Mouse (Mus musculus): ENCODE measurements around the gene Vmn1r178.
"Not testable (repeated sequence)": the region's sequence is repeated elsewhere in the genome, so short reads cannot be mapped to it uniquely, and the experiment has no call there.

Gene Vmn1r178

GRCm38 (mm10) chr7:23891709-23892108 lies at the start of gene Vmn1r178:
Gene Vmn1r178 (plus strand): TSS chr7:23892009.
- DNase-seq (ENCODE audit: low read depth, low spot score): no peak
- Histone ChIP-seq H3K36me3 (ENCODE audit: control insufficient read depth, insufficient read depth, low read length, poor library complexity, severe bottlenecking) (no peaks in the 10 kb centered on the region), H3K27me3 (ENCODE audit: control insufficient read depth, insufficient read depth, low read length, poor library complexity, severe bottlenecking) (no peaks in the 10 kb centered on the region)

- DNase-seq (ENCODE audit: low read depth, low spot score); H3K27me3 ChIP-seq (ENCODE audit: control insufficient read depth, insufficient read depth, low read length, poor library complexity, severe bottlenecking); H3K36me3 ChIP-seq (ENCODE audit: control insufficient read depth, insufficient read depth, low read length, poor library complexity, severe bottlenecking): not testable (repeated sequence)
Measured at GRCm38 (mm10) chr7:23866349-23866748, 25.5 kb upstream of the Vmn1r178 start, which contains the start of gene Vmn1r177. Gene Vmn1r177 (minus strand): TSS chr7:23866449.

DNA sequence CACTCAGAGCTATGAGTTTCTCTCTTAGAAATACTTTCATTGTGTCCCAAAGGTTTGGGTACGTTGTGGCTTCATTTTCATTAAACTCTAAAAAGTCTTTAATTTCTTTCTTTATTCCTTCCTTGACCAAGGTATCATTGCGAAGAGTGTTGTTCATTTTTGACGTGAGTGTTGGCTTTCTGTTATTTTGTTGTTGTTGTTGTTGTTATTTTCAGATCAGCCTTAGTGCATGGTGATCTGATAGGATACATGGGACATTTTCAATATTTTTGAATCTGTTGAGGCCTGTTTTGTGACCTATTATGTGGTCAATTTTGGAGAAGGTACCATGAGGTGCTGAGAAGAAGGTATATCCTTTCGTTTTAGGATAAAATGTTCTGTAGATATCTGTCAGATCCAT lies 14.9 kb upstream of the Vmn1r178 start:
- DNase-seq (ENCODE audit: low read depth, low spot score); H3K27me3 ChIP-seq (ENCODE audit: control insufficient read depth, insufficient read depth, low read length, poor library complexity, severe bottlenecking); H3K36me3 ChIP-seq (ENCODE audit: control insufficient read depth, insufficient read depth, low read length, poor library complexity, severe bottlenecking): not testable (repeated sequence)

DNA sequence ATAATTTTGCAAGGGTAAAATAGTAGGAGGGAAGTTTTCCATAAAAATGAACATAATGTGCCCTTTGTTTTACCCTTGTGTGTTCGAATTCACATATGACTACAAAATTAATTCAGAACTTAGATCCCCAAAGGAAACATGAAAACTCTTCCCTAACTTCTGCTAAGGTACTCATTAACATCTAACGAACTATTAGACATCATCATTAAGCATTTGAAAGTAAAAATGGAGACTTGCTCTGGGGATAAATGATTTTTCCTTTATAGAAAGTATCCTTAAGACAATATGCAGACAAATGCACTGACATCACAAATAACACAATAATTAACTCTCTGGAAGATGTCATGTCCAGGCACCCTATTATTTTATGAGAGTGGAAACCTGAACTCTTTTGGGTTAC lies 34.9 kb downstream of the Vmn1r178 start, which contains the start of gene Vmn1r179:
Gene Vmn1r179 (plus strand): TSS at position 301 of the 400 bp plus-strand sequence.
- H3K36me3 ChIP-seq (ENCODE audit: control insufficient read depth, insufficient read depth, low read length, poor library complexity, severe bottlenecking): no peaks in the 10 kb centered on the region
- DNase-seq (ENCODE audit: low read depth, low spot score): no peak
- H3K27me3 ChIP-seq (ENCODE audit: control insufficient read depth, insufficient read depth, low read length, poor library complexity, severe bottlenecking): no peaks in the 10 kb centered on the region

Measured in splenic B cell, adult 2 months (primary cell).